Mouse (Mus musculus): ENCODE measurements around the gene Il1rl2. TPM values are rescaled to one million over a fixed set of nuclear protein-coding genes. Genes with fewer than 3 reads are reported as not detected.

Il1rl2 gene
- total RNA-seq (2014; rRNA removed) = 0.38 and 0.82 TPM in 2 replicates
- polyA plus RNA-seq (2015; fragmentation: Nextera tagmentation; extraction: Ambion mirVana) = 0.47 and 0.84 TPM in 2 replicates

DNA sequence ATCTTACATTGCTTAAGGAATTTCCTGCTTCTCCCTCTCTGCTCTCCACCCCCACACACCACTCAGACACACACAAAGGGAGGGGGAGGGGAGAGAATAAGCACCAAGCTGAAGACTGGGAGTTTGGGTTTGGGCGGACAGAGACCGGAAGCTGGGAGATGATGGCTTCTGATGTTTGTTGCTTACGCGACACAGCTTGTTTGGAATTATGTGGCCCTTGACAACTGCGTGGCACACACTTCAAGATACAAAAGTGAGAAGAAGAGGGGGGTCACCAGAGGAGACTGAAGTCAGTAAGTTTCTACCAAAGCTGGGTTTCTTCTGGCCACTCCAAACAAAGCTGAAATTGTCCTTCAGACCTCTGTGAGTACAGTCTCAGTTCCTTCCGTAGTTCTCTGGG lies at the start of gene Il1rl2:
Gene Il1rl2, plus strand, starts transcription at position 154 of the 400 bp plus-strand sequence.
- H3K4me1 ChIP-seq (ENCODE audit: insufficient read depth, low read length) = peaks cover 7% of the 10 kb centered on the region
- H3K27ac ChIP-seq (ENCODE audit: low read depth, low read length) = no peak within 1 kb of the TSS
- H3K4me3 ChIP-seq (ENCODE audit: low read depth, low read length) = peak within 1 kb of the TSS; percentile 44
- no peaks in the 10 kb centered on the region for H3K36me3 ChIP-seq (ENCODE audit: insufficient read depth, low read length)
- H3K4me2 ChIP-seq (ENCODE audit: low read depth, low read length, poor library complexity, severe bottlenecking) = peak within 1 kb of the TSS; percentile 93
- no peak for TF ChIP-seq CTCF (IDR thresholded peaks at IDR 0.05)
- H3K27me3 ChIP-seq (ENCODE audit: insufficient read depth, low read length) = peaks cover 21% of the 10 kb centered on the region
- 49% methylated on average over 6 of the region's 6 CpGs for WGBS
- ATAC-seq (ENCODE audit: low FRiP score) (no peak), DNase-seq (ENCODE audit: low spot score) (no peak)
- H3K9me3 ChIP-seq (ENCODE audit: low read length) = no peaks in the 10 kb centered on the region
- H3K9ac ChIP-seq (replicated peaks; ENCODE audit: low read length, poor library complexity, severe bottlenecking) = peak within 1 kb of the TSS; percentile 51; the same call in 1 of the 2 replicates

- H3K9me3 ChIP-seq (ENCODE audit: low read length) = no peaks in the 10 kb centered on the region
- WGBS = 79% methylated on average over 10 of the region's 10 CpGs
- TF ChIP-seq CTCF (IDR thresholded peaks at IDR 0.05) = no peak
- no peak overlapping the region for H3K4me2 ChIP-seq (ENCODE audit: low read depth, low read length, poor library complexity, severe bottlenecking)
- H3K4me1 ChIP-seq (ENCODE audit: insufficient read depth, low read length) = no peaks in the 10 kb centered on the region
- H3K27me3 ChIP-seq (ENCODE audit: insufficient read depth, low read length) = no peaks in the 10 kb centered on the region
- DNase-seq (ENCODE audit: low spot score) = no peak
- no peaks in the 10 kb centered on the region for H3K36me3 ChIP-seq (ENCODE audit: insufficient read depth, low read length)
- no peak overlapping the region for H3K4me3 ChIP-seq (ENCODE audit: low read depth, low read length)
- ATAC-seq (ENCODE audit: low FRiP score) = no peak
- H3K9ac ChIP-seq (replicated peaks; ENCODE audit: low read length, poor library complexity, severe bottlenecking) = no peak overlapping the region
- no peak overlapping the region for H3K27ac ChIP-seq (ENCODE audit: low read depth, low read length)
These were observed 49.0 kb upstream of the Il1rl2 start for GRCm38 (mm10) chr1:40275285-40276013.

- H3K4me1 ChIP-seq (ENCODE audit: insufficient read depth, low read length) = no peaks in the 10 kb centered on the region
- TF ChIP-seq CTCF (IDR thresholded peaks at IDR 0.05) = no peak
- H3K4me3 ChIP-seq (ENCODE audit: low read depth, low read length) = no peak overlapping the region
- no peaks in the 10 kb centered on the region for H3K27me3 ChIP-seq (ENCODE audit: insufficient read depth, low read length)
- 91% methylated on average over 4 of the region's 4 CpGs for WGBS
- no peaks in the 10 kb centered on the region for H3K9me3 ChIP-seq (ENCODE audit: low read length)
- no peak overlapping the region for H3K9ac ChIP-seq (replicated peaks; ENCODE audit: low read length, poor library complexity, severe bottlenecking)
- DNase-seq (ENCODE audit: low spot score) (no peak), ATAC-seq (ENCODE audit: low FRiP score) (no peak)
- H3K36me3 ChIP-seq (ENCODE audit: insufficient read depth, low read length) = no peaks in the 10 kb centered on the region
- no peak overlapping the region for H3K27ac ChIP-seq (ENCODE audit: low read depth, low read length)
- no peak overlapping the region for H3K4me2 ChIP-seq (ENCODE audit: low read depth, low read length, poor library complexity, severe bottlenecking)
These were observed 46.5 kb upstream of the Il1rl2 start for GRCm38 (mm10) chr1:40277944-40278343.

GRCm38 (mm10) chr1:40278720-40279119 lies 45.7 kb upstream of the Il1rl2 start:
- no peak for ATAC-seq (ENCODE audit: low FRiP score)
- no peak for DNase-seq (ENCODE audit: low spot score)
- WGBS = 90% methylated on average over 2 of the region's 2 CpGs

GRCm38 (mm10) chr1:40279182-40279743 lies 45.1 kb upstream of the Il1rl2 start:
- no peaks in the 10 kb centered on the region for H3K9me3 ChIP-seq (ENCODE audit: low read length)
- DNase-seq (ENCODE audit: low spot score) (no peak), ATAC-seq (ENCODE audit: low FRiP score) (no peak)
- 91% methylated on average over 11 of the region's 11 CpGs for WGBS
- H3K9ac ChIP-seq (replicated peaks; ENCODE audit: low read length, poor library complexity, severe bottlenecking) = no peak overlapping the region
- no peak overlapping the region for H3K4me3 ChIP-seq (ENCODE audit: low read depth, low read length)
- H3K27me3 ChIP-seq (ENCODE audit: insufficient read depth, low read length) = no peaks in the 10 kb centered on the region
- no peak overlapping the region for H3K27ac ChIP-seq (ENCODE audit: low read depth, low read length)
- no peak for TF ChIP-seq CTCF (IDR thresholded peaks at IDR 0.05)
- H3K4me2 ChIP-seq (ENCODE audit: low read depth, low read length, poor library complexity, severe bottlenecking) = no peak overlapping the region
- no peaks in the 10 kb centered on the region for H3K4me1 ChIP-seq (ENCODE audit: insufficient read depth, low read length)
- no peaks in the 10 kb centered on the region for H3K36me3 ChIP-seq (ENCODE audit: insufficient read depth, low read length)

More at GRCm38 (mm10) chr1:40278720-40279119, 45.7 kb upstream of the Il1rl2 start:
- no peak overlapping the region for H3K27ac ChIP-seq (ENCODE audit: low read depth, low read length)
- H3K9ac ChIP-seq (replicated peaks; ENCODE audit: low read length, poor library complexity, severe bottlenecking) = no peak overlapping the region
- no peaks in the 10 kb centered on the region for H3K4me1 ChIP-seq (ENCODE audit: insufficient read depth, low read length)
- H3K36me3 ChIP-seq (ENCODE audit: insufficient read depth, low read length) = no peaks in the 10 kb centered on the region
- TF ChIP-seq CTCF (IDR thresholded peaks at IDR 0.05) = no peak
- no peaks in the 10 kb centered on the region for H3K27me3 ChIP-seq (ENCODE audit: insufficient read depth, low read length)
- no peak overlapping the region for H3K4me2 ChIP-seq (ENCODE audit: low read depth, low read length, poor library complexity, severe bottlenecking)
- H3K9me3 ChIP-seq (ENCODE audit: low read length) = no peaks in the 10 kb centered on the region
- H3K4me3 ChIP-seq (ENCODE audit: low read depth, low read length) = no peak overlapping the region

DNA sequence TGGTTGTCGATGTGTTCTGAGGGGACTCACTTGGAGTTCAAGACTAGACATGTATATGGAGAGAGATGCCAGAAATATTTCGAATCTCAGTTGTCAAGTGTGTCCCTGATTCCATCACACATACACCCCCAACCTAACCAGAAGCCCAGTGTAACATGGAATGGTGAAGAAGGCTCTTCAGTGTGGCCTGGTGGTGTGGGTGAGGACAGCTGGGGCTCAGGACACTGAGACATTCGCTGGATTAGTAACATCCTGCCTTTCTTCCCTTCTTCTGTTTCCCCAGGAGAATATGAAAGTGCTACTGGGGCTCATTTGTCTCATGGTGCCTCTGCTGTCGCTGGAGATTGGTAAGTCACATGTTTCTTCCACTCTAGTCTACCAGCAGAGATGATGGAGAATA lies 42.5 kb upstream of the Il1rl2 start:
- no peak overlapping the region for H3K4me2 ChIP-seq (ENCODE audit: low read depth, low read length, poor library complexity, severe bottlenecking)
- no peak for TF ChIP-seq CTCF (IDR thresholded peaks at IDR 0.05)
- H3K4me1 ChIP-seq (ENCODE audit: insufficient read depth, low read length) = no peaks in the 10 kb centered on the region
- no peaks in the 10 kb centered on the region for H3K9me3 ChIP-seq (ENCODE audit: low read length)
- no peak for ATAC-seq (ENCODE audit: low FRiP score)
- WGBS = 77% methylated on average over 4 of the region's 4 CpGs
- H3K36me3 ChIP-seq (ENCODE audit: insufficient read depth, low read length) = no peaks in the 10 kb centered on the region
- H3K27ac ChIP-seq (ENCODE audit: low read depth, low read length) = no peak overlapping the region
- no peaks in the 10 kb centered on the region for H3K27me3 ChIP-seq (ENCODE audit: insufficient read depth, low read length)
- no peak for DNase-seq (ENCODE audit: low spot score)
- no peak overlapping the region for H3K9ac ChIP-seq (replicated peaks; ENCODE audit: low read length, poor library complexity, severe bottlenecking)
- H3K4me3 ChIP-seq (ENCODE audit: low read depth, low read length) = no peak overlapping the region

Measured in midbrain, postnatal 0 days (tissue).